Mouse (Mus musculus) cerebellum, postnatal 25 days (tissue): Measurements from ENCODE around the gene Fbxo10.
"Not testable (repeated sequence)": the region's sequence is repeated elsewhere in the genome, so short reads cannot be mapped to it uniquely, and the experiment has no call there.

Experiments used
- DNase-seq, 2 experiments: peaks; one replicate each; pipeline ENCODE4 v3.0.0; 2021; ENCODE audit warnings: mixed read lengths in 2 of 2

Gene Fbxo10

DNA sequence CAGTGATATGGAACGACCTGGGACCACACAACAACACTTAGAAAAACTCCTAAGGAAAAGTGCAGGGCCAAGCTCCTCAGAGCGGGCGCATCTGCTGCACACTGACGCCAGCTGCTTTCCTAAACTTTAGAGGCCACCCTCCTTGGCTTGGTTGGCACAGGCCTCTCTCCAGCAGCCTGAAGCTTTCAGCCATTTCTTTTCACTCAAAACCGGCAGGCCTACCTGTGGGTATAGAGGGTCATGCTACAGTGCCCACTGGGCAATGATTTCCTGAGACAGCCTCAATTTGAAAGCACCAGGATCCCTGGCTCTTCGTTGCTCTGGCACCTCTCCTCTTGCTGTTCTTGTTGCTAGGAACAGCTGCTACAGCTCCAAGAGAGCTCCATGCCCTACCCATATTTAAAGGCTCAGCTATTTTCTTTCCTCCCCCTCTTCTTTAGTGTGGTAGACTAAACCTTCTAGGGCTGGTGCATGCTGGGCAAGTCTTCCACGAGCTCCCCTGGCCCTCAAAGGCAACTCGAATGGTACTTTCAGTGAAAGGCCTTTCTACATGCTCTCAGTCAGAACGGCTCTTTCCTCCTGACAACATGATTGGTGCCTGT lies 37.0 kb downstream of the Fbxo10 start:
- DNase-seq: no peak

- no peak for DNase-seq
Observed at GRCm38 (mm10) chr4:45046679-45047078, 37.7 kb downstream of the Fbxo10 start.

DNA sequence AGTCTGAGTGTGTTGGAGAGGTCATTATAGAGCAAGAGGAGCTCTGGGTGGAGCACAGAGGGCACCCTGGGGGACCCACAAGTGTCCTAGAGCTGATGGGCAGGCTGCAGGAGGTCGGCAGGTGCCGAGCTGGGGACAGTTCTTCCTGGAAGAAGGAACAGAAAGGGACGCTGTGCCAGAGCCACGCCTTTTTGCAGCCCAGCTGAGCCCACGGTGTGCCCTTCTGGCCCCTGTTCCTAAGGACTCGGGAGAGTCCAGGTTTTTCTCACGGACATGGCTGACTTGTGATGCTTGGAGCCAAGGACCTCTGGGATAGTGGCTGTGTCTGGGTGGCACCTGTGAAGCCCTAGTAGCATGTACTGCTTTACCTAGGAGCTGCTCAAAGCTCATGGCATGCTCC lies 43.6 kb downstream of the Fbxo10 start:
- no peak for DNase-seq

DNA sequence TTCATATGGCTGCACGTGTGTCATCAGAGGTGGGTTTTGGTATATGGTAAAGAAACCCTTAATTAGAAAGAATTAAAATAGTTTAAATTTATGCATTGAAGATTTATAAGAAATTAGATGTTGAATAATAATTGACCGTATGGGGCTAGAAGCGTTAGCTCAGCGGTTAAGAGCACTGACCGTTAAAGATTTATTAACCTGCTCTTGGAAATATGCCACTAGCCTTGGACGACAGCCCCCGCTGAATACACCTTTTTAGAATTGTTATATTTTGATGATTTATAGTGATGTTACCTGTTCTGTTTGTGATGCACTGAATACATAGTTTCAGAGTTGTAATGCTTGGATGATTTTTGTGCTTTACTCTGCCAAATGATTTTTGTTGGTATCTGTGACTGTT lies 44.9 kb downstream of the Fbxo10 start:
- DNase-seq: not testable (repeated sequence)

DNA sequence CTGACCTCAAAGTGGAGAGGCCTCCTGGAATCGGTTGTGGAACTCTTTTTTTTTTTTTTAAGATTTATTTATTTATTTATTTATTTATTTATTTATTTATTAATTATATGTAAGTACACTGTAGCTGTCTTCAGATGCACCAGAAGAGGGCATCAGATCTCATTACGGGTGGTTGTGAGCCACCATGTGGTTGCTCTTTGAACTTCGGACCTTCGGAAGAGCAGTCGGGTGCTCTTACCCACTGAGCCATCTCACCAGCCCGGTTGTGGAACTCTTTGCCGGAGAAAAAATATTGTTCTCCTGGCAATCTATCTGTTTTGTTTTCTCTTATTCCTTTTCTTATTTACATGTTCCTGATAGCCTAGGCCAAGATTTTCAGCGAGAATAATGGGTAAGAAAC lies 45.5 kb downstream of the Fbxo10 start:
- not testable (repeated sequence) for DNase-seq

DNA sequence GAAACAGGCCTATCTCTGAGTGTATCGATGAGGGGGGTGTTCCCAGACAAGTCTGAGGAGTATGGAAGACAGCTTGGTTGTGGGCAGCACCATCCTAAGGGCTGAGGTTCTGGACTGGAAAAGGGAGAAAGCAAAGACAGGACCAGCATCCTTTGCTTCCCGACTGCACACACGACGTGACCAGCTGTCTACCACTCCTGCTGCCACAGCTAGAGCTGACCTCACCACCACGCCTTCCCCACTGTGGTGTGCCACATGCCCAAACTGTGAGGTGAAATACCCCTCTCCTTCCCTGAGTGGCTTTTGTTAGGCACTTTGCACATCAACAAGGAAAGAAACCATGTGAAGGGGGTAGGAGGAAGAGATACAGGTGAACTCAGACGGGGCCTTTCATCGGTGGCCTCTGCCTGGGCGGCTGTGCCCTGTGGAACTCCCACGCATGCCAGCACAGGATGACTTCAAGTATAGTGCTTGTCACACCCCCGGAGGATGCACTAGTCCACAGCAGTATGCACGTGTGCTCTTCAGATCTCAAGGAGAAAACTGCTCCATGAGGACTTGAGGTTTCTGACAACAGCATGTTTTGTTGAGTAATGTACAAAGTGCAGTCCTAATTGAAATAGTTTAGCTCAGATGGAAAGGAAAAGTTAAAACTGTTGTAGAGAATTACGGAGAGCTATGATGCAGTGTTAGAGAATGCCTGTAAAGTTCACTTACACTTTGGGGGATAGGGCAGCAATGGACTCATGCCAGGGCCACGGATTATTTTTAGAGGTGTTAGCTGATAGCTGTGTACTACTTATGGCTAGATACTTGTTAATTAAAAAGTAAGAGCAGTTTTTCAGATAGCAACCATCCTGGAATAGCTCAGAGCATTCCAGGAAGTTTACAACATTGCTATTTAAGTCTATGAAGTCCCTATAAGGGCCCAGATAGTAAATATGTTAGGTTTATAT lies 46.7 kb downstream of the Fbxo10 start:
- no peak for DNase-seq

- no peak for DNase-seq
Observed at GRCm38 (mm10) chr4:45036571-45036970, 47.8 kb downstream of the Fbxo10 start.

GRCm38 (mm10) chr4:45036048-45036447 lies 48.4 kb downstream of the Fbxo10 start:
- no peak for DNase-seq

DNA sequence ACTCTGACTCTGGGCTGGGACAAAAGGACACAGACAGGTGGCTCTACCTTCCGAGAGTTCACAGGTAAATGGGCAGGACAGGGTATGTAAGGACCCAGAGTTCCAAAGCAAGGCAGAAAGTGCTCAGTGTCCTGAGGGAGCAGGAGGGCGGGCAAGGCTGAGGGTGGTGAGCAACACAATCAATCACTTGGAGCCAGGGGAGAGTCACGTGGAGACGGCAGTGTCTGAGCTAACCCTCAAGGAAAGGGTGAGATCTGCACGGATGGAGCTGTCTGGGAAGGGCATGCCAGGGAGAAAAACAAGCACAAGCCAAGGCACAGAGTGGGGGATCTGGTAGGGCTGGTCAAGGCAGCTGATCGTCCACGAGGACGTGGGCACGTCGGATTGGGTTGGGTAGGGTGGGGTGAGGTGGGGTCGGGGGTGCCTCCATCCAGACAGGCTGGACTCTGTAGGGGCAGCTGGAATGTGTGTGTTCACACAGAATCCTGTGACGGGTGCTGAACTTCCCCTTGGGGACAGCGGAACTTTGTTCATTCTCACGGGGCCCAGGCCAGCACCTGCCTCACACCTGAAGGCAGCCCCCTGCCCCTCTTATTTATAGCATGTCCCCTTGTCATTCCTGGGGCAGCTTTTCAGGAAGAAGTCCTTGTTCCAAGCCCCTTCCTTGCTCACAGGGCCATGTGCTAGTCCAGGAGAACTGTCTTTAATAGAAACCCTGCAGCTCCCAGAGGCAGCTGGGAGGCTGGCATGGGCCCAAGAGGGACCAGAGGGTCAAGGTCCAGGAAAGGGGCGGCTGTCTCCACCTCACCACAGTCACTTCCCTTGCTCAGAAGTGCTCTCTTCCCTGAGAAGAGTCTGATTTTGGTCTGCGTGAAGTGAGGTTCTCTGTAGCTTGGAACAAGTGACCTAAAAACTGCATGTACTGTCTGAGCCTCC lies 49.4 kb downstream of the Fbxo10 start:
- DNase-seq: no peak

DNA sequence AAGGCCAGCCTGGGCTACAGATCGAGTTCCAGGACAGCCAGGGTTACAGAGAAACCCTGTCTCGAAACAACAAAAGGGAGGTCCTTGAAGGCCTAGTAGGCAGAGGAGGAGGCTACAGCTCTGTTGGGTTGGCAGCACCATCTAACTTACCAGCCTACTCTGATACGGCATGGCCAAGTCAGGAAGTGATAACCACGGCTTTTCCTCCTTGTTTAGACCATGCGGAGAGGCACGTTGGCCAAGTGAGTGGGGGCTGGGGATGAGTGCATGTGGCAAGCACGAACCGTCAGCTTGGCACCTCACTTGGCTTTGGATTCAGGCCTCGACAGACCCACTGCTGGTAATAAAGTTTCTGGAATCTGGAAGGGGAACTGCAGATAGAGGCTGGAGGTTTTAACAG lies 51.8 kb downstream of the Fbxo10 start:
- DNase-seq: no peak

GRCm38 (mm10) chr4:45026459-45026858 lies 57.9 kb downstream of the Fbxo10 start:
- no peak for DNase-seq

DNA sequence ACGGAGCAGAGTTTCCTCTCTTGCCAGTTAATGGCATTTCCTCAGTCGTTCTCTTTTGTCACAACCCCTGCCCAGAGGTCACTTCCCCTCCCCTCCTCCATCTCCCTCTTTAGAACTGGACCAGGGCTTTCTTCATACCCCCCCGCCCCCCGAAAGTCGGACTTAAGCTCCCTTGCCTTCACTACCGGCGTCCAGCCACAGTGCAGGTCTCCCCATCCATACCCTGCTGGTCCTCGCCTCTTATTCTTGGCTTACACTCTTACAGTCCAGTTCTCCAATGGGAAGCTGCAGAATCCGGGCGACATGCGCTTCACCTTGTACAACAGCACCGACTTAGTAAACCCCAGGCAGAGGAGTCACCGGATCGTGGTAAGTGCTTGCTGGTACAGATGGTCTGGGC lies 65.4 kb downstream of the Fbxo10 start:
- DNase-seq: peak; percentile 18 to 20

DNA sequence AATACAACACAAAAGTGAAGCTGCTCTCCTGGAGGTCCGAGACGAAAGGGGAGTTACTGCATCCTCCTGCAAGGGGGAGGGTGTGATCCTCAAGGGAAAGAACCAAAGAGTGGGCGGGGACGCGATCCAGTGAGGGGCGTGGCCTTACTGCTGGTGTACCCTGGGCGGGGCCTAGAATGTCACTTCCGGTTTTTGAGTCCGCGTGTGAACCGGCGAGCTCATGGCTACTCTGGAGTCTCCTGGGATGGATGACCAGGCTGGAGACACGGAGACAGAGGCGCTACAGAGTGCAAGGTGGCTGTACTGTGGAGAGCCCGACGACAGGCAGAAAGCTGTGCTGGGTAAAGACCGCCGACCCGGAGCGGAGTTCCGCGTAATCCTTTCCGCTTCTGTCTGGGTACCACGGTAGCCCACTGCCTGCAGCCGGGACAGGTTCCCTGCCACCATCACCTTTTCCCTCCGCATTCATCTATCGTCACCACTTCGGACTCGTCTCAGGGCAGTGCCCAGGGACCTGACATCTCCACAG lies 65.9 kb downstream of the Fbxo10 start, which contains the start of gene Polr1e:
Gene Polr1e (plus strand): TSS at position 132 of the 529 bp plus-strand sequence.
- peak; percentile 79 to 90 for DNase-seq

DNA sequence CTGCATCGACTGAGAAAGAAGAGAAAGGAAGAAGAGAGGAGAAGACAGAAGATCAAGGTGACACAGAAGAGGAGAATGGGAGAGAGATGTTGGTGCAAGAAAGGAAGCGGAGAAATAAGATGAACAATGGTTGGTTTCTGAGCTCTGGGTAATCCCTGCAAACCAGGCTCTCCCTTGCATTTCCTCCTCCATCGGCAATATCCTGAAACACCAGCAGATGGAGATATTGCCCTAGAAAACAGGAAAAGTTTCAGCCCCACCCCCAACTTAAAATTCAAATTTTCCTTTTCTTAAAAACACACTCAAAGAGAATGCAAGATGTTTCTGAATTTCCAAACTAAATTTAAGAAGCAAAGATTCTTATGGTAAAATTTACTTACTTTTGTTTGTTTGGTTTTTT lies 68.8 kb downstream of the Fbxo10 start:
- peak; percentile 44 to 71 for DNase-seq

DNA sequence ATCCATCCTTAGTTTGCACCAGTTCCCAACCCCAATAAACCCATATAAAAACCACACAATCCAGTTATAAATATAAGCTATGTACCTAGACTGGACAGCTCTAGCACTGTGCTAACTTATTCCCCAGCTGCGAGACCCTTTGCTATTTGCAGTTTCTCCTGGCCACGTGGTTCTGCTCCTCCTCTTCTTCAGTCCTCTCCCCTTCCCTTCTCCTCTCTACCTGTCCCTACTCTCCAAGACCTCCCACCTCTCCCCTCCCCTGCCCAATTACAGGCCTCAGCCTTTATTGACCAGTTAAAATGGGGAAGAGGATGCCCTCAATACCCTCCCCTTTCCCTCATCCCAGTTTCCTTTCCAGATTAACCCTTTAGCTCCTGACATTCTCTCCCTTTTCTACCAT lies 70.9 kb downstream of the Fbxo10 start:
- DNase-seq: no peak

DNA sequence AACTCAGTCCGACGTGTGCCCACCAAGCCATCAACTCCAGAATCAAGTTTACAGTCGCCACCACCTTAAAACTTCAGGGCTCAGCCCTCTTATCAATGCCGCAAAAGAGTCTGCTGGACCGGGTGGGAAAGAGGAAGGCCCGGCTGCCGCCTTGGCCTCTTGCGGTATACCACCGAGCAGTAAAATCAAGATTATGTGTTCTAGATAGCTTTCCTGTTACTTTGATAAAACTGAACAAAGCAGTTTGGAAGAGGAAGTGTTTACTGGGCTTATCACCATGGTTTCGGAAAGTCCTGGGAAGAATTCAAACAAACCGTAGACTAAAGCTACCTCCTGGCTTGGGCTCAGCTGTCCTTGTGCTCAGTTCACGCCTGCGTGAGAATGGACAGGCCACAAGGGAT lies 71.4 kb downstream of the Fbxo10 start:
- DNase-seq: no peak

- DNase-seq: peak; percentile 99
Observed at GRCm38 (mm10) chr4:45012105-45012975, 72.1 kb downstream of the Fbxo10 start, which contains the start of gene Zbtb5. Gene Zbtb5 (minus strand): TSS chr4:45012412.

DNA sequence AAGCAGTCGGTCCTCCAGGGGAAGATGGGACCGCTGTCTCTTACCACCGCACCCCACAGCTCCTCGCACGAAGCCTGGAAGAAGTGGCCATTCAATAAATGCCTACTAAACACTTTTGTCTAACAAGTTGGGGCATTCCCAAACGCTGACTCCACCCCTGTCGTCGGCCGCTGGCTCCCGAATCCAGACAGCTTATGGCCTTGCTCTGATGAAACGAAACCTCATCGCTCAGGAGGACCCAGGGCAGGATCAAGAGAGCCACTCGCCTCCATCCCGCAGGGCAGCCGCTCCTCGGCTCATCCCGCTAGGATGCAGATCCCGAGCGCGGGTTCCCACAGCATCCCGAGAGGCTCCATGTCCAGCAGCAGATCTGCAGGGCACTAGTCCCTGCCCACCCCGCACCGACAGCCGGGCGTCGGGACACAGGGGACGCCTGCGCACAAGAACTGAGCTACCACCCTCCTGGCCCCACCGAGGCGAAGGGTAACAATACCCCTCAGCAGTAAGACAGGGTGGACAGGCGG lies 72.8 kb downstream of the Fbxo10 start:
- DNase-seq: no peak

- peak in 1 of 2 experiments; percentile 38 for DNase-seq
Observed at GRCm38 (mm10) chr4:45010806-45011415, 73.5 kb downstream of the Fbxo10 start.

DNA sequence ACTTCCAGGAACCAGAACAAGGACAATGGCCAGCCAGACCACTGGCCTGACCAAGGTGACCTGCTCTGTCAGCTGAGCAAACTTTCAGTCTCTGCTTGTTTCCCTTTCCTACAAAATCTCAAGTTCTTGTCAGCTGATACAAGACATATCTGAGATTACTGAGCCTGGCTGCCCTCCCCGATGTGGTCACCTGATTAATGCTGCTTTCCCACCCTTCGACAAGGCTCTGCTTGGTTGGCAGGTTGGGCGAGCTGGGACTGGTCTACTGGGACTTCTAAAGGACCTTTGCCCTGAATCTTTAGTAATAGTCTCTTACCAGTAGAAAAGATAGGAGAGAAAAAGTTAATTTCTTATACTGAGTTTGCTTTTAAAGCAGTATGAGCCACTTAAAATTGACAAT lies 79.0 kb downstream of the Fbxo10 start:
- no peak for DNase-seq

DNA sequence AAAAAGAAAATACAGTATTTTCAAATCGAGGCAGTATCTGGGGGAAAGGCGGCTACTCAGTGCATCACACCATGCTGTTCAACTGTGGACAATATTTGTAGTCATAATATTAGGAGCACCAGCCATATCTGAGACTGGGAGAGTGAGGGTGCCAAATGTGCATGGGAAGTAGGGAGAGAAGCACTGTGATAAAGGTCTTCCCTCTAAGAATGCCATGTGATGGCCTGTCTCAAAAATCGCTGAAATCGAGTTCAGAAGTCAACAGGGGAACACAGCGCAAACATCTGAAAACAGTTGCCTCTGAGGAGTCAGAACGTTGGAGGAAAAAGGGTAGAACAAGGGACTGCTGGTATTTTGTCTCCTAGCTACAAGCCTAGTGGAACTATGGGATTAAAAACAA lies 84.4 kb downstream of the Fbxo10 start:
- no peak for DNase-seq
